Mouse (Mus musculus) ES-E14 (cell line): ENCODE results near the gene Rras. TPM values are rescaled to one million over a fixed set of nuclear protein-coding genes. Genes with fewer than 3 reads are reported as not detected.

Source experiments
- DNase-seq: peaks from one replicate; pipeline ENCODE4 v3.0.0-alpha.2; 2013; ENCODE audit warnings: low read depth, low spot score
- H3K27ac ChIP-seq: 2 replicates; pipeline ENCODE4 v1.5.1; 2012; ENCODE audit warnings: low read depth, mild to moderate bottlenecking, low read length, moderate library complexity, mixed read lengths; ENCODE audit not compliant: poor library complexity, insufficient read depth, severe bottlenecking
- H3K36me3 ChIP-seq: 2 replicates; pipeline ENCODE4 v1.6.1; 2012; ENCODE audit warnings: mild to moderate bottlenecking, low read length, moderate library complexity, mixed read lengths; ENCODE audit not compliant: control insufficient read depth, poor library complexity, insufficient read depth, severe bottlenecking
- H3K4me1 ChIP-seq, 2 experiments: fragments of 150-350 bp in 1 of 2; sonication (generic) in 1 of 2; 2 replicates each; pipeline ENCODE4 v1.6.1; 2012; ENCODE audit warnings: low read length in 2 of 2, mild to moderate bottlenecking in 1 of 2, mixed read lengths in 1 of 2; ENCODE audit not compliant: control insufficient read depth in 2 of 2, insufficient read depth in 2 of 2, poor library complexity in 1 of 2
- H3K4me3 ChIP-seq, 2 experiments: fragments of 150-350 bp in 1 of 2; sonication (generic) in 1 of 2; 2 replicates each; pipeline ENCODE4 v1.5.1; 2012; ENCODE audit warnings: low read length in 2 of 2, low read depth in 1 of 2, mild to moderate bottlenecking in 1 of 2, mixed read lengths in 1 of 2; ENCODE audit not compliant: insufficient read depth in 1 of 2, poor library complexity in 1 of 2, severe bottlenecking in 1 of 2
- H3K9ac ChIP-seq: 2 replicates; pipeline ENCODE4 v1.6.1; 2012; ENCODE audit warnings: low read depth, mild to moderate bottlenecking, low read length, mixed read lengths; ENCODE audit not compliant: poor library complexity, insufficient read depth, severe bottlenecking
- H3K9me3 ChIP-seq: fragments of 150-350 bp; sonication (generic); 2 replicates; pipeline ENCODE4 v1.6.1; 2012; ENCODE audit warnings: low read depth, mild to moderate bottlenecking, low read length; ENCODE audit not compliant: control insufficient read depth, insufficient read depth
- CHD2 ChIP-seq: IDR thresholded peaks from 2 replicates; pipeline ENCODE4 v1.6.1; 2014; ENCODE audit warnings: mild to moderate bottlenecking, low read depth, low read length, inconsistent platforms
- HCFC1 ChIP-seq: IDR thresholded peaks from 2 replicates; pipeline ENCODE4 v1.6.1; 2012; ENCODE audit warnings: low read length, inconsistent platforms, borderline replicate concordance; ENCODE audit not compliant: insufficient read depth
- MAFK ChIP-seq: IDR thresholded peaks from 2 replicates; pipeline ENCODE4 v1.6.1; 2014; ENCODE audit warnings: mild to moderate bottlenecking, low read depth, low read length, inconsistent platforms; ENCODE audit not compliant: insufficient read depth
- ZC3H11A ChIP-seq: IDR thresholded peaks from 2 replicates; pipeline ENCODE4 v1.6.1; 2012; ENCODE audit warnings: low read depth, mild to moderate bottlenecking, inconsistent platforms, low read length, borderline replicate concordance
- ZNF384 ChIP-seq: IDR thresholded peaks from 2 replicates; pipeline ENCODE4 v1.6.1; 2012; ENCODE audit warnings: low read depth, low read length, inconsistent platforms
- in situ Hi-C, 2 experiments: fragments of 600-800 bp; cut with MboI; formaldehyde crosslinking; loops; one replicate each; pipeline ENCODE4 v1.15.1; 2025; ENCODE audit warnings: low sequenced_read_pairs in 2 of 2, inconsistent platforms in 1 of 2; ENCODE audit not compliant: unreplicated experiment in 2 of 2
- total RNA-seq: library from RNA; depleted of rRNA; stranded (reverse); fragments of 300-350 nt; gene quantifications from 2 replicates; pipeline ENCODE4 v1.2.3, GENCODE M21; 2012

Gene Rras
- total RNA-seq, 1 experiment, result 14.4 TPM

DNA sequence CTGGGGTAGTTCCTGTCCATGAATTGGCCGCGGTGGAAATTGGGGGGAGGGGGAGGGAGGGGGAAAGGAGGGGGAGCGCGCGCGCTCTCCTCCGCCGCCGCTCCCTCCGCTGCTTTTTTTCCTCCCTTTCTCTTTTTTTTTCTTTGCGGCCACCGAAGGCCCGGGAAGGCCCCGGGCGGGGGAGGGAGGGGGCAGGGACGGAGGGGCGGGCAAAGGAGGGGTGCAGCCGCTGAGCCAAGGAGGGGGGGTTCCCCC is 35.0 kb downstream of the Rras start, which contains the start of gene Prr12:
Gene Prr12 (minus strand): TSS at position 20 of the 255 bp plus-strand sequence.
- DNase-seq, result peak; percentile 24
- TF ChIP-seq ZC3H11A, result no peak
- no peak for TF ChIP-seq MAFK
- TF ChIP-seq ZNF384, result 0 out of 2 replicates have a peak, but pooled peaks have one; percentile 34
- TF ChIP-seq HCFC1, result no peak
- no peaks in the 10 kb centered on the region for H3K9me3 ChIP-seq
- peak within 1 kb of the TSS; percentile 96 for H3K27ac ChIP-seq
- peaks cover 0 to 23% of the 10 kb centered on the region in 2 experiments; a peak in 2 of 4 replicates for H3K4me1 ChIP-seq
- H3K9ac ChIP-seq, result peak within 1 kb of the TSS; percentile 92
- peaks cover 22% of the 10 kb centered on the region for H3K36me3 ChIP-seq
- H3K4me3 ChIP-seq, result peak within 1 kb of the TSS; percentile 97 to 99
- in situ Hi-C loops, result no loop called here

DNA sequence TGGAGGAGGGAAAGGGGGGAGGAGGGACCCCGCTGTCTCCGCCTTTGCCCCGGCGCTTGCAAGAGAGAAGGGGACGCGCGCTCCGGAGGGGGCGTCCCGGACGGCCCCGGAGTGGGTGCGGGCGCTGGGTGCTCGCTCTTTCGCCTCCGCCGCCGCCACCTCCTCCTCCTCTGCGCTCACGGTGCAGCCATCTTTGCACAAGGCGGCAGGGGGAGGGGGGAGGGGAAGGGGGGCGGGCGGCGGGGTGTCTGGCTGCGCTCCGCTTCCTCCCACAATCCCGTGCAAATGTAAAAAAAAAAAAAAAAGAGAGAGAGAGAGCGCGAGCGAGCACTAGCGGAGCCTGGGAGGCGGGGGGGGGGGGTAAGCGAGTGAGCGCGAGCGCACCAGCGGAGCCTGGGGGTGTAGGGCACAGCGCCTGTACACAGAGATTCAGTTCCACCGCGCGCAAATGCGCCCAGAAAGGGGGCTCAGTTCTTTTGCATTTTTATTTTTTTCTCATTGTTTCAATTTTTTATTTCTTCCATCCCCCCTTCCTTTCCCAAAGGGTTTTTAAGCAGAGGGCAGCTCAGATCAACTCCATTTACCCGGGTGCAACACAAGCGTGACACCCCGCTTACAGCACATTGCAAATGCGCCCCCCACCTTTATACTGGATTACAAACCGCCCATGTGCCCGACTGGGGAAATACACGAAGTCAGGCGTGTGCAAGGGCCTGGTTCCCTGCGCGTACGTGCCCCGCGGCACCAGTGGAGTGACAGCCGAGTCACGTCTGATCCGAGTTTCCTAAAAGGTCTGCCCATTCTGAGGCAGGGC is 35.6 kb downstream of the Rras start:
- peak; percentile 27 for DNase-seq
- peak overlapping the region; percentile 92 for H3K9ac ChIP-seq
- peaks cover 0 to 17% of the 10 kb centered on the region in 2 experiments; a peak in 2 of 4 replicates for H3K4me1 ChIP-seq
- H3K9me3 ChIP-seq, result no peaks in the 10 kb centered on the region
- TF ChIP-seq CHD2, result no peak
- peak; percentile 93 for TF ChIP-seq ZNF384
- peaks cover 16% of the 10 kb centered on the region for H3K36me3 ChIP-seq
- peak overlapping the region; percentile 97 to 99 for H3K4me3 ChIP-seq
- H3K27ac ChIP-seq, result peak overlapping the region; percentile 96
- in situ Hi-C loops, result no loop called here

DNA sequence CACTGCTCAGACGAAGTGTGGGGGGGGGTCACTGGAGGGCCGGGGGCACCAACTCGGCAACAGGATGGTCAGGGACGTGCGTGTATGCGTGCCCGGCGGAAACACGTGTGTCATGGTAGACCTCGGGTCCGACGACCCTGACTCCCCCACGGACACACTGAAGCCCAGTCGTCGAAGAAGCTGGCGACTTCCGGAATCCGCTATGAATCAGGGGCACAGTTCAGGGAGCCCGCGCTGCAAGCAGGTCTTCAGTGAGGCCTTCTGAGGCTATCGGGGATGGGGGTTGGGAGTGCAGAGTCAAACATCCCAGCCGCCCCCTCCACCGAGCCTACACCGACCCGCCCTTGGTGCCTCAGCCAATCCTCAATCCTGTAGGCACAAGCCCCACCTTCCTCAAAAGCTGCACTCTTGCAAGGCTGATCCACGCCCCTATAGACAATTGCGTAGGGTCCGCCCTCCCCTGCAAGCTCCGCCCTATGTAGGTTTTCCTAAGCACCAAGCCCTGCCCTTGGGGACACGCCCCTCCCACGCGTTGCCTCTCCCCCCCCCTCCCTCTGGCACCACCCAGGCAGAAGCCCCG is 36.3 kb downstream of the Rras start:
- Histone ChIP-seq H3K9ac (peak overlapping the region; percentile 83), H3K4me1 (peaks cover 0 to 16% of the 10 kb centered on the region in 2 experiments; a peak in 2 of 4 replicates), H3K4me3 (peak overlapping the region; percentile 97 to 99), H3K9me3 (no peaks in the 10 kb centered on the region), H3K27ac (peak overlapping the region; percentile 96), H3K36me3 (peaks cover 13% of the 10 kb centered on the region)
- peak; percentile 99 for DNase-seq
- in situ Hi-C loops, result no loop called here
- TF ChIP-seq ZC3H11A (no peak), HCFC1 (no peak), ZNF384 (no peak; the same call in 1 of the 2 replicates), MAFK (no peak), CHD2 (no peak)

DNA sequence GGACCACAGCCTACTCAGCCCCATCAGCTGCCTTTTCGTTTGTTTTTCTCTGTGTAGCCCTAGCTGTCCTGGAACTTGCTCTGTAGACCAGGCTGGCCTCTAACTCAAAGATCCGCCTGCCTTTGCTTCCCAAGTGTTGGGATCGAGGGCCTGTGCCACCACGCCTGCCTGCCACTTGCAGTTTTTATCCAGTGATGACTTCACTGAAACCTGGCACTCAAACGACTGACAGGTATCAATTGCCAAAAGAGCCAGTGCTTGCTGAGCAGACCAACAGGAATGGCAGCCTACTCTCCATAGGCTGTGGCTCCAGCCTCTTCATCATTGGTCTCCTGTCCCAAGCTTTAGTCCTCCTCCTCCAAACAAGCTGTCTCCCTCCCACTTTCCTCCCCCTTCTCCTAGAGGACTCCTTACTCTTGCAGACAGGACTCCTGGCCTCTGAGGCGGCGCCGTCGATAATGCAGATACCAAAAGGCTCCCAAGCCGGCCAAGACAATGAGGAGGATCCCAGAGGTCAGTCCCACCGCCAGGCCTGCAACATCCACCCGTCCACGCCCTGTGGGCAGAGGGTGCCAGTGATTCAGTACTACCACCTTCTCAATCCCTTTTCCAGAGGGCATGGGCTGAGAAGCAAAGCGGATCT is 38.7 kb downstream of the Rras start:
- Histone ChIP-seq H3K9ac (no peak overlapping the region), H3K4me3 (peak overlapping the region in 1 of 2 experiments; percentile 9; a peak in 1 of 4 replicates), H3K4me1 (peaks cover 0 to 14% of the 10 kb centered on the region in 2 experiments; a peak in 1 of 4 replicates), H3K36me3 (no peaks in the 10 kb centered on the region), H3K27ac (no peak overlapping the region), H3K9me3 (no peaks in the 10 kb centered on the region)
- DNase-seq, result no peak
- TF ChIP-seq HCFC1, result no peak
- TF ChIP-seq ZNF384, result no peak
- no peak for TF ChIP-seq MAFK
- in situ Hi-C loops, result no loop called here
